Mouse (Mus musculus): Measurements from ENCODE around the gene Fam172a. TPM values are rescaled to one million over a fixed set of nuclear protein-coding genes. Genes with fewer than 3 reads are reported as not detected.
A peak's percentile ranks its signal among the peaks of the same experiment; 100 is the strongest.

The Fam172a gene
- total and polyA plus RNA-seq, 2 experiments from 2014 or later, result 22.1 to 37.6 TPM

- Histone ChIP-seq H3K9ac (replicated peaks; ENCODE audit: low read length) (no peak overlapping the region), H3K9me3 (ENCODE audit: low read length) (no peaks in the 10 kb centered on the region), H3K27ac (no peak overlapping the region), H3K4me2 (ENCODE audit: low read depth, low read length) (no peak overlapping the region), H3K4me3 (ENCODE audit: low read length) (no peak overlapping the region), H3K4me1 (ENCODE audit: insufficient read depth, low read length) (no peaks in the 10 kb centered on the region), H3K27me3 (ENCODE audit: insufficient read depth, low read length) (no peaks in the 10 kb centered on the region), H3K36me3 (ENCODE audit: insufficient read depth, low read length) (no peaks in the 10 kb centered on the region)
- no peak for TF ChIP-seq CTCF (IDR thresholded peaks at IDR 0.05; ENCODE audit: low read depth)
- peak; percentile 6 for DNase-seq (ENCODE audit: low spot score)
- WGBS, result 77% methylated on average over 4 of the region's 4 CpGs
- ATAC-seq, result no peak
These were observed 412.1 kb downstream of the Fam172a start for GRCm38 (mm10) chr13:78113978-78114377.

- H3K9me3 ChIP-seq (ENCODE audit: low read length), result no peaks in the 10 kb centered on the region
- H3K36me3 ChIP-seq (ENCODE audit: insufficient read depth, low read length), result no peaks in the 10 kb centered on the region
- no peak overlapping the region for H3K9ac ChIP-seq (replicated peaks; ENCODE audit: low read length)
- no peaks in the 10 kb centered on the region for H3K27me3 ChIP-seq (ENCODE audit: insufficient read depth, low read length)
- 74% methylated on average over 1 of the region's 1 CpGs for WGBS
- H3K4me2 ChIP-seq (ENCODE audit: low read depth, low read length), result no peak overlapping the region
- TF ChIP-seq CTCF (IDR thresholded peaks at IDR 0.05; ENCODE audit: low read depth), result no peak
- no peak overlapping the region for H3K4me3 ChIP-seq (ENCODE audit: low read length)
- no peak for DNase-seq (ENCODE audit: low spot score)
- H3K4me1 ChIP-seq (ENCODE audit: insufficient read depth, low read length), result no peaks in the 10 kb centered on the region
- no peak for ATAC-seq
- no peak overlapping the region for H3K27ac ChIP-seq
These were observed 416.9 kb downstream of the Fam172a start for GRCm38 (mm10) chr13:78118715-78119114.

GRCm38 (mm10) chr13:78121991-78122390 is 420.2 kb downstream of the Fam172a start:
- H3K27ac ChIP-seq, result no peak overlapping the region
- WGBS, result 98% methylated on average over 7 of the region's 7 CpGs
- H3K4me1 ChIP-seq (ENCODE audit: insufficient read depth, low read length), result no peaks in the 10 kb centered on the region
- no peaks in the 10 kb centered on the region for H3K36me3 ChIP-seq (ENCODE audit: insufficient read depth, low read length)
- no peak overlapping the region for H3K9ac ChIP-seq (replicated peaks; ENCODE audit: low read length)
- no peak overlapping the region for H3K4me3 ChIP-seq (ENCODE audit: low read length)
- no peak for ATAC-seq
- H3K4me2 ChIP-seq (ENCODE audit: low read depth, low read length), result no peak overlapping the region
- DNase-seq (ENCODE audit: low spot score), result no peak
- H3K27me3 ChIP-seq (ENCODE audit: insufficient read depth, low read length), result no peaks in the 10 kb centered on the region
- no peaks in the 10 kb centered on the region for H3K9me3 ChIP-seq (ENCODE audit: low read length)
- TF ChIP-seq CTCF (IDR thresholded peaks at IDR 0.05; ENCODE audit: low read depth), result no peak

- WGBS, result 90% methylated on average over 4 of the region's 4 CpGs
- no peaks in the 10 kb centered on the region for H3K4me1 ChIP-seq (ENCODE audit: insufficient read depth, low read length)
- H3K27ac ChIP-seq, result no peak overlapping the region
- H3K36me3 ChIP-seq (ENCODE audit: insufficient read depth, low read length), result no peaks in the 10 kb centered on the region
- H3K9me3 ChIP-seq (ENCODE audit: low read length), result no peaks in the 10 kb centered on the region
- DNase-seq (ENCODE audit: low spot score), result no peak
- no peak for ATAC-seq
- H3K9ac ChIP-seq (replicated peaks; ENCODE audit: low read length), result no peak overlapping the region
- H3K27me3 ChIP-seq (ENCODE audit: insufficient read depth, low read length), result no peaks in the 10 kb centered on the region
- H3K4me3 ChIP-seq (ENCODE audit: low read length), result no peak overlapping the region
- TF ChIP-seq CTCF (IDR thresholded peaks at IDR 0.05; ENCODE audit: low read depth), result no peak
- no peak overlapping the region for H3K4me2 ChIP-seq (ENCODE audit: low read depth, low read length)
These were observed 422.1 kb downstream of the Fam172a start for GRCm38 (mm10) chr13:78123911-78124426.

GRCm38 (mm10) chr13:78157465-78157864 is 455.6 kb downstream of the Fam172a start:
- DNase-seq (ENCODE audit: low spot score), result no peak
- no peaks in the 10 kb centered on the region for H3K27me3 ChIP-seq (ENCODE audit: insufficient read depth, low read length)
- H3K9me3 ChIP-seq (ENCODE audit: low read length), result no peaks in the 10 kb centered on the region
- no peak overlapping the region for H3K27ac ChIP-seq
- ATAC-seq, result no peak
- no peaks in the 10 kb centered on the region for H3K4me1 ChIP-seq (ENCODE audit: insufficient read depth, low read length)
- no peak overlapping the region for H3K4me2 ChIP-seq (ENCODE audit: low read depth, low read length)
- H3K36me3 ChIP-seq (ENCODE audit: insufficient read depth, low read length), result no peaks in the 10 kb centered on the region
- 85% methylated on average over 5 of the region's 5 CpGs for WGBS
- TF ChIP-seq CTCF (IDR thresholded peaks at IDR 0.05; ENCODE audit: low read depth), result no peak
- no peak overlapping the region for H3K9ac ChIP-seq (replicated peaks; ENCODE audit: low read length)
- H3K4me3 ChIP-seq (ENCODE audit: low read length), result no peak overlapping the region

- peak overlapping the region; percentile 75; the same call in 1 of the 2 replicates for H3K4me2 ChIP-seq (ENCODE audit: low read depth, low read length)
- H3K27me3 ChIP-seq (ENCODE audit: insufficient read depth, low read length), result no peaks in the 10 kb centered on the region
- no peak for TF ChIP-seq CTCF (IDR thresholded peaks at IDR 0.05; ENCODE audit: low read depth)
- ATAC-seq (peak; percentile 85), DNase-seq (ENCODE audit: low spot score) (peak; percentile 81)
- 34% methylated on average over 2 of the region's 2 CpGs for WGBS
- no peaks in the 10 kb centered on the region for H3K9me3 ChIP-seq (ENCODE audit: low read length)
- no peak overlapping the region for H3K4me3 ChIP-seq (ENCODE audit: low read length)
- no peak overlapping the region for H3K9ac ChIP-seq (replicated peaks; ENCODE audit: low read length)
- H3K36me3 ChIP-seq (ENCODE audit: insufficient read depth, low read length), result no peaks in the 10 kb centered on the region
- H3K4me1 ChIP-seq (ENCODE audit: insufficient read depth, low read length), result no peaks in the 10 kb centered on the region
- H3K27ac ChIP-seq, result no peak overlapping the region
These were observed 460.3 kb downstream of the Fam172a start for GRCm38 (mm10) chr13:78162149-78162548.

GRCm38 (mm10) chr13:78163087-78163958 is 461.5 kb downstream of the Fam172a start:
- peak; percentile 92 for ATAC-seq

More at GRCm38 (mm10) chr13:78163087-78163958, 461.5 kb downstream of the Fam172a start:
- H3K9me3 ChIP-seq (ENCODE audit: low read length), result no peaks in the 10 kb centered on the region
- H3K4me2 ChIP-seq (ENCODE audit: low read depth, low read length), result peak overlapping the region; percentile 75
- no peaks in the 10 kb centered on the region for H3K4me1 ChIP-seq (ENCODE audit: insufficient read depth, low read length)
- DNase-seq (ENCODE audit: low spot score), result peak; percentile 87
- WGBS, result under 1% methylated on average over 84 of the region's 86 CpGs
- H3K9ac ChIP-seq (replicated peaks; ENCODE audit: low read length), result peak overlapping the region; percentile 66
- peak overlapping the region; percentile 74 for H3K4me3 ChIP-seq (ENCODE audit: low read length)
- no peaks in the 10 kb centered on the region for H3K27me3 ChIP-seq (ENCODE audit: insufficient read depth, low read length)
- H3K27ac ChIP-seq, result peak overlapping the region; percentile 89
- no peaks in the 10 kb centered on the region for H3K36me3 ChIP-seq (ENCODE audit: insufficient read depth, low read length)
- TF ChIP-seq CTCF (IDR thresholded peaks at IDR 0.05; ENCODE audit: low read depth), result peak; percentile 55
